Mouse (Mus musculus): Measurements from ENCODE around the gene Paqr9.

The Paqr9 gene

DNA sequence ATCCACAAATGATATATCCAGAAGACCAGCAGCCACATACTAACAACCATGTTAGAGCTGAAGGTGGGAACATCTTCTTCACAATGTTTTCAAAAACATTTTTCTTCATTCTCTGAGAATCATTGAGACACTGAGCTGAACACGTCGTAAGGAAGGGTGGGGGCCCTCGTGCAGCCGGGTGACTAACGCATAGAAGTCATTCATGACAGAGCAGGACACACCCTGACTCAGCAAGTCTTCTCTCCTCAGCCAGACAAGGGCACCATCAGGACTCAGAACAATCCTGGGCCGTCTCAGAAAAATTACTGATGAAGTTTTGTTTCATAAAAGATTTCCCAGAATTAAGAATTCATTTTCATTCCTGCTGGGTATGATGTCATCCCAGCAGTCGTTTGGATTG, 12.8 kb upstream of the Paqr9 start:
- no peak for DNase-seq

DNA sequence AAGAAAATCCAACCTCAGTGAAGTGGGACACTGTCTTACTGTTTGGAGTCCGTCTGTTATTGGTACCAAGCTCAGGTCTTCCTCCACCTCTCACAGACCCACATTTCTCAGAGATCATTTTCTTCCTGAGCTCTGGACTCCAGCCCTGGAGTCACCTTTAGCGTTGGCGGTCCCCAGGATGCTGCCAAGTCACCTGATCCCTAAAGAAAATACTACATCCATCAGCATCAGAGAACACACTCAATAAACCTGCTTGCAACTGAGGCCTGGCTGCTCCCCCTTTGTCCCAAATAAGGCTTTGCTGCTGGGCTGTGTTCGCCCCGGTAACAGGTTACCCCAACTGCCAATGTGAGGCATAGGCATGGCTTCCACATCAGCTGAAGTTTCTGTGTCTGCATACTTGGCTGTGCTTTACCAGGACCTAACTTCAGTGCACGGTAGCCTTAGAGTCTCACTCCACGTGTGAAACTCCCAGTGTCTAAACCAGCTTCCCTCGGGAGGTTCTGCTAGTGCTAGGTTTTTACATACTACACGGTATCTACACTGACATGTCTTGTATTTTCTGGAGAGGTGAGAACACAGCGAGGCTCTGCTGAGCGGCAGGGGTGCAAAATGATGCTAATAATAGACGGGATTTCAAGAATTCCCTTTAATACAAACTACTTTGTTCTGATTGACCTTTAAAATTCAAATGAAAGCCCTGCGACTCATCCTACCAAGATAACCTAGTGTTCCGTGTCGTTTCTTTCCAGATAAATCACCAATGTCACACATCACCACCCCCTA, 9.6 kb upstream of the Paqr9 start:
- no peak for DNase-seq

DNA sequence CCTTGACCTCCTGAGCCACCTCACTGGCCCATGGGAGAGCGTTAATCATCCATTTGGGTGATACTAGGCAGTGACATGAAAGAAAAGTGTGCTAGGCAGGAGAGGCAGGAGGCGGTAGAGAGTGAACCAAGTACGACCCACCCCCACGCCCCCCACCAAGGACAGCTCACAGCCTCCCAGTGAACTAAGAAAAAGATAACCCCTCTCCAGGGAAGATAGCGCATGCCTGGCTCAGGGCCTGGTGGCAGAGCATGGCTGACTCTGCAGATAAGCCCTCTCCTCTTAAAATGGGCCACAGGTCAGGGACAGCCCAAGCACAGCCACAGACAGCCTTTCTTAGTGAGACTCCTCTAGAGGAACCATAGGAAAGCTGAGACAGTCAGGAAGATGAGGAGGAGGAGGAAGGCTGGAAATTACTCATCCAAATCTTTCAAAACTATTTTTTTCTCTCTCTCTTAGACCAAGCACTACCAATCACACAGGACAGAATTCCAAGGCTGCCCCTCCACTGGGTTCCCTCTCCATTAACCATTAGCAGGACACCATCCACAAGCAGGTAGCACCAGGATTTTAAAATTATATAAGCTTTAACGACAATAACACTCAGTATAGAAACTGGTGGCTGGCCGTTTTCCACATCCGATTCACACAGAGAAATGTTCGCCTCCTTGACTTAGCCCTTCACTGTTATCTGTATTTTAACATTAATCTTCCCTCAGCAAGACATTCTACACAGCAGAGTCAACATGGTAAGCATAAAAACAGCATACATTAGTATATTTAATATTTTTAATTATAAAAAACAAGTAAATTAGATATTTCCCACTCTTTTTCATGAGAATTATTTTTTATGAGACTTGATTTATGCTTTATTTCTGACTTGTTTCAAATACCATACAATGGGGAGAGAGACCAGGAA, 8.3 kb upstream of the Paqr9 start:
- DNase-seq, result no peak

DNA sequence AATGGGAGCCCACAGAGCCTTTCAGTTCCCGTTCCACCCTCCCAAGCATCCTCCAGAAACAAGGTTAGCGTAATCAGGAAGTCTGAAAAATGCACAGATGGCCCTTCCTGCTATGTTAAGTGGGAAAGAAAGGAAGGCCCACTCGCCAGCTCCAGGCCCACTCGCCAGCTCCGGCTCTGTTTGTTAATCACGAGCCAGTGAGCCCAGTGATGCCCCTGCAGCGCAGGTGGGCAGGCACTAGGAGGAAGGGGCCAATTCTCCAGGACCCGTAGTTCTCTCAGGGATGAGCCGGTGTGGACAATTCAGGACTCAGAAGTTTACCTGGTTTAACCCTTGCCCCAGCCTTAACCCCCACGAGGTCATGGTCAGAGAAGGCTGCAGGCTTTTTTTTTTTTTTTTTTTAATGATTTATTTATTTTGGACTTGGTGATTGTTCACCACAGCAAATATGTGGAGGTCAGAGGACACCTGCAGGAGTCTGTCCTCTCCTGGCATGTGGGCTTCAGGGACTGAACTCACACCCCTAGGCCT, 7.2 kb upstream of the Paqr9 start:
- DNase-seq, result no peak

DNA sequence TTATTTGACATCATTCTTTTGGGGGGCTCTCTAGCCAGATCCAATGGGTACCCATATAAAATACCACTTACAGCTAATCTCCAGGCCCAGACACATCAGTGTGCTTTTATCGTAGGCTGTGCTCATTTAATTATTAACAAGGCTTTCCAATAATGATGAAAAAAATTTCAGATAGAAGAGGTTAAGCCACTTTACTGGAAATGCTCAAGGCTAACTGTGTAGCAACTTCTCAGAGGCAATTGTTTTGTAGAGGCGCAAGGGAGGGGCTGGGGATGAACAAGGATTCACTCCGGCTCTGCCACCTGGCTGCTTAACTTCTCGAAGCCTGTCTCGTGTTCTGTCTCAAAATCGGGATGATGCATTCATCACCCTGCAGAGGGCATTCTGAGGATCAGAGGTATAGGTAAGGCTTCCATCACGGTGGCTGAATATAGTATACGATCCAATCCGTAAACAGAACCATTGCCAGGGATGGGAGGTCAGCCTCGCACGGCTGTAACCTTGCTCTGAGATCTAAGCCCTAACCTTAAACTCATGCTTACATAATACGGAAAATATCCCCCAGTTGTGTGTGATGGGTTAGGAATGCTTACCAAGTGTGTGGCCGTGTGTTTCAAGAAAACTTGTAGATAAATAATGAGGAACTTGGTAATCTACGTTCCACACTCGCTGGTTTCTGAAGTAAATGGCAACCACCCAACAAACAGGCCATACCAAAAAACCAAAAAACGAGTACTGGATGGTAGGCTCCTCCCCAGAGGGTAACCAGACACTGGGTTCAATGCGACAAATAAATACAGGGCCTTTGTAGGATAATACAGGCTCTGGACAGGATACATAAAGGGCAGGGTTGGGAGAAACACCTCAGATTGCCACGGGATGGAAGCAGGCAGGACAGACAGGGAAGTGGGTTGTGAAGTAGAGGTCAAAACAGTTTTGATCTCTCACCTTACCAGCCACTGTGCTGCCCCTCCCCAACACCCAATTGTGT, 4.9 kb upstream of the Paqr9 start:
- no peak for DNase-seq

DNA sequence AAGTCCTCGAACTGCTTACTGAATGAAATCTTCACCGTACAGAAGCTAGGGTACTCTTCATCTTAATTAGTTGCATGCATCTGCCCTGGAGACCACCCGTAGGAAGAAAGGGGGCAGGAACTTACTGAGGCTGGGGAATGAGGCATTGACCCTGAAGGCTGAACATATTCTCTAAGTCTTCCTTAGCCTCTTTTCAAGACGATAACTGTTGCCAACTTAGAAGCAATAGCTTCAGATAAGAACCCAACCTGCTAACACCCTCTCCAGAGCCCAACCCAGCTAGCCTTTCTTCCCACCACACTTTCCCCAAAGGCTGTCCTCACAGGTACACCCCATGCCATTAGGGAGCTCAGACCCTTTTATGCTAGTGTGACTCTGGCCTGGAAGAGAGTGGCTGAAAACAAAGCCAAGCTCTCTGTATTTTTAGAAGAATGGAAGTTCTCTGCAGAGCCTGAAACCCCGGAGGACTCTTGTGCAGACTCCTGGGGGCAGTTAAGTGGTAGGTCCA, 4.2 kb upstream of the Paqr9 start:
- DNase-seq, result no peak

DNA sequence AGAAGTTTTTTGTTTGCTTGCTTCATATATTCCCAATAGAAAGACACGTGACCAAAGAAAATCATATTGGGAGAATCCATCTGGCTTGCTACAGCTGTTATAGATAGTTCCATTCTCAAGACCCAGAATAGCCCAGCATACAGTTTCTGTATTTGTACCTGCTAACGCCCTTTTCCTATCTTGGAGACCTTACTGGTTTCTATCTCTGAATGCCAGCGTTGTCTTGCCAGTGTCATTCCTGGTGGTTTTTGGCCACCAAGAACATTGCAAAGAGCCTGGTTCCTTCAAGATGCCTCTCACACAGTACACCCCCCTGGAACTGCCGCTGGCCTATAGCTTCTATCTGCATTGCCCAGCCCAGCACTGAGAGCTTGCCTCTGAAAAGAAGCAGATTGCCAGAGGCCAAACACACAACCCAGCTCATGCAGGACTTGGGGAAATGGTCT, 3.4 kb upstream of the Paqr9 start:
- DNase-seq, result no peak

DNA sequence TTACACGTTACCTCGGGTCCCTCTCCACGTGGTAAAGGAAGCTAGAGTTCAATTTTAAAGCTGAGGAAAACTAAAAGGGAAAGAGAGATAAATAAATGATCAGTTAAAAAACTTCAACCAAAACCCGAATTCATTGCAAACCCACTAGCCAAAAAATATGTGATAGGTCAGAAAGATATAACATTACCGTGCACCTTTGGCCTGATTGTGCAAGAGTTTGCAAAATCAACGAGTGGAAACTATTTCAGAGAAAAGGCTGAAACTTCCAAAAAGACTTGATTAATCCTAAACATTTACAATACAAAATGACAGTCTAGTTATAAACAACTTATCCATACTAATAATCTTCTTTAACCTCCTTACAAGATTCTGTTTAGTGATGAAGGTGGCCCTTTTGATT, 1.7 kb upstream of the Paqr9 start:
- DNase-seq, result no peak

DNA sequence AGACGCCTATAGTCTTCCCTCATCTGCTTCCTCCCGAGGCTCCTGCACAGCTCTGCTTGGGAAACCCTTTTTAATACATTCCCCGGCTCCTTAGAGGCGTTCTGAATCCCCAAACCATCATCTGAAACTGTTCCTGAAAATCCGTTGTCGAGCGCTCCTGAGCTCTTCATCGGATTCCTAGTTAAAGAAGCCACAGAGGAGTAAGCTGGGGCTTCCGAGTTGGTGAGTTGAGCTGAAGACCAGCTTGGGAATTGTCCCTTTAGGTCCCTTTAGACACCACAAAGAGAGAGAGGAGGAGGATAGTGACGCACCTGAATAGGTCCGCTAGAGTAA, 765 bp upstream of the Paqr9 start:
- DNase-seq, result no peak

DNA sequence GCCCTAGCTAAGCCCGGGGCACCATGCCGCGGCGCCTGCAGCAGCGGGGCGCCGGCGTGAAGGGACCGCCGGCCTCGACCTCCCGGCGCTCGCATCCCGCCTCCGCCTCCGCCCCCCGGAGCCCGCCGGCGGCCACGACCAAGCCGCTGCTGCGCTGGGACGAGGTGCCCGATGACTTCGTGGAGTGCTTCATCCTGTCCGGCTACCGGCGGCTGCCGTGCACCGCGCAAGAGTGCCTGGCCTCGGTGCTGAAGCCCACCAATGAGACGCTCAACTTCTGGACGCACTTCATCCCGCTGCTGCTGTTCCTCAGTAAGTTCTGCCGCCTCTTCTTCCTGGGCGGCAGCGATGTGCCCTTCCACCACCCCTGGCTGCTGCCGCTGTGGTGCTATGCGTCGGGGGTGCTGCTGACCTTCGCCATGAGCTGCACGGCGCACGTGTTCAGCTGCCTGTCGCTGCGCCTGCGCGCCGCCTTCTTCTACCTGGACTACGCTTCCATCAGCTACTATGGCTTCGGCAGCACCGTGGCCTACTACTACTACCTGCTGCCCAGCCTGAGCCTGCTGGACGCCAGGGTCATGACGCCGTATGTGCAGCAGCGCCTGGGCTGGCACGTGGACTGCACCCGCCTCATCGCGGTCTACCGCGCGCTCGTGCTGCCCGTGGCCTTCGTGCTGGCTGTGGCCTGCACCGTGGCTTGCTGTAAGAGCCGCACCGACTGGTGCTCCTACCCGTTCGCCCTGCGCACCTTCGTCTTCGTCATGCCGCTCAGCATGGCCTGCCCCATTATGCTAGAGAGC, 679 bp downstream of the Paqr9 start:
- DNase-seq, result no peak

DNA sequence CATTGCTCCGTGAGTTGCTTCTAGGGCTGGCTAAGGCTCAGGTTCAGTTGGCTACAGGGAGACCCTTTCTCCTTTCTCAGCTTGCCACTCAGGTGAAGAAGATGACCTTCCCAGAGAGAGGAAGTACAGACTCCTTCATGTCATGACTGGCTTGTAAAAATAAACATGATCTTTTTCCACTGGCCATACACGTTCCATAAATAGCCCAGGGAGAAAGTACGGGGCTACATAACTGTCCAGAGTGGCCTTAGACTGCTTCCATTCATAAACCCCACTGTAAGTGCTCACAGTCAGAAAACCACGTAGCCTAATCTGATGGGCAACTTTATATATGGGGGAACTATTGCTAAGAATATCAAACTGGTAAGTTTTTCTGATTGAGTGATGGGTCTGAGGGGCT, 4.6 kb downstream of the Paqr9 start:
- no peak for DNase-seq

DNA sequence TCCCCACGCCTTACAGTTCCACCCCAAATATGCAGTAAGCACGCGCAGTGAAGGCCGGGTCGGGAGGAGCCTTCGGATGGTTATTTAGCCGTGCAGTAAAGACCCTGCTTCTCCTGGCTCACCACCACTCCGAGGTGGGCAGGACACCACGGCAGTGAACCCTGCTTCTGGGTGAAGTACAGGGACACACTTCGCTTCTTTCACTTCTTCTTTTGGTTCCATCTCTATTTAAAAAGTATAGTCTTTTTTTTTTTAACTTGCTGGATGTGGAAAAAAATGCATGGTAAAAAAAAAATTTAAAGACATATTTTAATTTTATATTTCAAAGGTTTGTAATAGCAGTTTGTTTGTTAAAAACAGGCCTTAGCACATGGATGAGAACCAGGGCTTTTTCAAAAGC, 6.9 kb downstream of the Paqr9 start:
- no peak for DNase-seq

DNA sequence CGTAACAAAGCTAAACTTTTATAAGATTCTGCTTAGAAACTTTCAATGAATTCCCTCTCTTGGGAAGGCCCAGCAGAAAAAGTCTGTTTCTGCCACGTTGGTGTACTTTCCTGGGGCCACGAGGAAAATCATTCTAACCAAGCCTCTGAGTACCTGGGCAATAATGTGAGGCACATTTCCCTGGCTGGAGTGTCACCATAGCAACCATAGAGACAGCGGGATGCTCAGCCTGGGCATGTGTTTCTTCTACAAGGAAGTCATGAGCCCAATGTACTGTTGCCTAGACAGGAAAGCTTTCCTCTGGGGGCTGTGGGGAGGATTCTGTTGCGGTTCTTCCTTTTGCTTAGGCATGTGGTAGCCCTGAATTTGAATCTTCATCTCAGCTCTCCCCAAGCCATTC, 7.5 kb downstream of the Paqr9 start:
- no peak for DNase-seq

DNA sequence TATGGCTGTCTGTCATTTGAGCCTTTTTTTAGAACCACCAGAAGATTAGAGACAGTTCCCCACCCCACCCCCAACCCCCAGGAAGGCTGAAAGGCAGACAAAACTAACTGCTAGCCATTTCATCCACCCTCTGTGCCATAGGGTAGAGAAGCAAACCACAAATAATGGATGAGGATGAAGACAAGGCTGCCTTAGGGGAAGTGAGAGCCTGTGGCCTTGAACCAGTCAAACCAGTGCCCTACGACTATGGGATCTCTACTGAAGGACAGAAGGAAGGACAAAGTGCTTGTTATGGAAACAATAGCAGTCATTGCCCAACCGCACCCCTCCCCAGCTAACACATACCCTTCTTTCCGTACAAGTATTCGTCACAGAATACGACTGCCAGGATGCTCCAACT, 9.8 kb downstream of the Paqr9 start:
- DNase-seq, result no peak

DNA sequence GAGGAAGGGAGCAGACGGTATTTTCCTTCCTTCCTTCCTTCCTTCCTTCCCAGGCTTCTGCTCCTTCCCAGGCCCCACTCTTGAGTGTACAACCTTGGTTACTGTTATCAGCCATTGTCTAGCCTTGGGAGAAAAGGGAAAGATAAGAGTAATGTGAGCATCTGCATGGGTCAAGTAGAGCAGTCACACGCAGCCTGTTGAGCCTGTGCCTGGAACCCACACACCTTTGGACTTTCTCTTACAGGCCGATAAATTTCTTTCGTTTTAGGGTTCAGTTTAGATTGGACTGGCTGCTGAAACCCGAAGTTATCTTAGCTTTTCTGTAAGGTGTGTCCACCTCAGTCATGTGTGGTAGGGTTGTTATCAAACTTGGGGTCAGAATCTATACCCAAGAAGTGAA, 10.5 kb downstream of the Paqr9 start:
- no peak for DNase-seq

DNA sequence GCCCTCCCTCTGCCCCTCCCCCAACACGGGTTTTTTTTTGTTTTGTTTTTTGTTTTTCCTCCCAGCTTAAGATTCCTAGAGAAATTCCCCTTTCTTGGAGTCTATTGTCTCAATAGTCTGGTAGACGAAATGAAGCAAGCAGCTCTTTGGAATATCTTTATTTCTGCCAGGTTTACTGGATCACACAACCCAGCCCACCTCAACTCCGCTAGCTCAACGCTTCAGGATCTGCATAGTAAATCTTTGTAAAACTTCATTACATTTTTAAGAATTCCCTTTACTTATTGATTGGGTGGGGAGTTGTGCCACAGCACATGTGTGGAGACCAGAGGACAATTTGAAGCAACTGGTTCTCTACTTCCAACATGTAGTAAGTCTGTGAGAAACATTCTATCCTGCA, 11.1 kb downstream of the Paqr9 start:
- no peak for DNase-seq

DNA sequence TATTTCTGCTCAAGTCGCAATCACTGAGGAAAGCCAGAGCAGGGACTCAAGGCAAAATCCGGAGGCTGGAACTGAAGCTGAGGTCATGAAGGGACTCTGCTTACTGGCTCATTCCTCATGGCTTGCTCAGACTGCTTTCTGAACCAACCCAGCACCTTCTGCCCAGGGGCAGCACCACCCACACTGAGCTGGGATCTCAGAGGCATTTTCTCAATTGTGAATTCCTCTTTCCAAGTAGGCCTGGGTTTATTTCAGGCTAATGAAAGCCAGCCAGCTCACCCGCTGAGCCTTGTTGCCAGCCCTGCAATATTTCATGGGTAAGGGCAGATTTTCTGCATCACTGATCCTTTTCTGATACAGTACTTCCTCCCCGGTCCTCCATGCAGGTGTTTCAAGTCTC, 12.0 kb downstream of the Paqr9 start:
- no peak for DNase-seq

DNA sequence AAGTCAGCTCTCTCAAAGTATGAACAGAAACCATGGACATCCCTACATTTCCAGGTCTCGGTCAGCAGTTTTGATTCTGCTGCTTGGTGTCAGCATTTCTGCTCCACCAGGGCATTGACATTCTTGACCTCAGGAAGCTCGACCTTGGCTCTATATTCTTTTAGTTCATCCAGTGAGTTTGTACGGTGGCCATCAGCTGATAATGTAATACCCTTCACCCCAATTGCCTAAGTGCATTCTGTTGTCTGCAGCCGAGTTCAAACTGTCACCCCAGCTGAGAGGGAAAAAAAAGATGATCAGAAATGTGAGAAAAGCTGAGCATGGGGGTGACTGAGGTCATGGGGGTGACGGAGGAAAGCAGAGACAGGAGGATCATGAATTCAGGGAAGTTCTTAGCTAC, 13.1 kb downstream of the Paqr9 start:
- no peak for DNase-seq

DNA sequence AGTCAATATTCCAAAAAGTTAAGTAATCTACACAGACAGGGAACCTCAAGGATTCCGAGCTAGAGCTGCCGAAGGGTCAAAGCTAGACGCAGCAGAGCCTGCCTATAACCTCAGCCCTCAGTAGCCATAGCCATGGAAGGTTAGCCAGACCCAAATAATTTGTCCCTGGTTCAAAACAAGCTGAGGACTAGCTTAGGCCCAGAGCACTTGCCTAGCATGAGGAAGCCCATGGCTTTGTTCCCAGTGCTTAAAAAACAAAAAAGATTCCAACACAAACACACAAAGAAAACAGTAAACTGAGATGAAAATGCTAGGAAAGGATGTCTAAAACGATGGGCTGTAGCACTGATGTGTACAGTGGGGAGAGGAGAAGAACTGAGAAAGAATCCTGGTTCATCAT, 14.7 kb downstream of the Paqr9 start:
- no peak for DNase-seq

DNA sequence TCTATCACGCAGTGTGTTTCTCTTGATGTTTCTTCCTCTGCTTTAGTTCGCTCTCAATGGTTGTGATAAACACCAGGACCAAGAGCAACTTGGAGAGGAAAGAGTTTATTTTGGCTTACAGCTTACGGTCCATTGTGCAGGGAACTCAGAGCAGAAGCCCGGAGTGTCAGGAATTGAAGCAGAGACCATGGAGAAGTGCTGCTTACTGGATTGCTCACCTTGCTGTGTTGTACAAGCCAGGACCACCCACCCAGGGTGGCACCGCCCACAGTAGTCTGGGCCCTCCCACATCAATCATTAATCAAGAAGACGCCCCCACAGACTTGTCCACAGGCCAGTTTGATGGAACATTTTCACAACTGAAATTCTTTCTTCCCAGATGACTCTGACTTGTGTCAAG, 18.0 kb downstream of the Paqr9 start:
- DNase-seq, result no peak

DNA sequence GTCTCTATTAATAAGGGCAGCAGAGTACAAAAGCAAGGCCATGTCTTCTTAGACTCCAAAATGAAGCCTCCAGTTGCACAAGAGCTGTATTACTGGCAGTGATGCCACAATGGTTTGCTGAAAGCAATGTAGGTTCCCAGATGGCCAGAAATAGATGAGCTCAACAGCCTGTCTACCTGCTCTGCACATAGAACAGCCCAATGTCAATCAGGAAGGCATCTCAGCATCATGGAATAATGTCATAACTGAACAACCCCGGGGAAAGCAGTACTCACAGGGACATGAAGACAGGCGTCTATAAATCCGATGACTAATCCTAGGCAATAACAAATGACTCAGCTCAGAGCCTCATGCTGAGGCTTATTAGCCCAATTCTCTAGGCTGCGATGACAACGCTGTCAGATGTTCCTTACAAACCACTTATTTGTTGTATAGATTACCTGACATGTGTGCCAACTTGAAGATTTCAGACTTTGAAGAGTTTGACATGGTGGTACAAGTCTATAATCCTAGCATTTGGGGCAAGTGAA, 19.0 kb downstream of the Paqr9 start:
- DNase-seq, result no peak

Data from thymus, adult 18-20 months (tissue).